Mouse (Mus musculus): ENCODE data around the gene Mob1a.

DNA sequence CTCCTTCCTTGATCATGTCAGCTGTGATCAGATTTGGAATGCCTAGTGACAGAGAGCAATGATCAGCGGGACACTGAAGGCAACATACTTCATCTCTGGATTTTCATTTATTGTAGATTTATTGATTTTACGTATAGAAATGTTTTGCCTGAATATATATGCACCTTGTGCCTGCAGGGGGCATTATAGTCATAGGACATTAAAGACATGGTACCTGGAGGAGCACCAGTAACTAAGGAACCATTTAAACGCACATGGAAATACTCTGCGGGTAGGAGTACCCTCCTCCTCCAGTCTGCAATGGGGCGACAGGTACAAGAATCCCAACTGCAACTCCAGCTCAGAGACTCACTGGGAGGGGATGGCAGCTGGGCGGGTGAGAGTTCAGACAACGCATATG lies 16.8 kb upstream of the Mob1a start:
- no peak for TF ChIP-seq POLR2A (IDR thresholded peaks at IDR 0.05; ENCODE audit: borderline replicate concordance, extremely low read depth, low read depth, low read length)
- no peak for TF ChIP-seq CTCF (IDR thresholded peaks at IDR 0.05; ENCODE audit: insufficient read depth, low read length)

Measured in lung, adult 2 months (tissue).